Mouse (Mus musculus) forebrain, embryonic 10.5 days (tissue): Measurements from ENCODE around the gene Tns2. TPM values are rescaled to one million over a fixed set of nuclear protein-coding genes. Genes with fewer than 3 reads are reported as not detected.

Experiments
- DNase-seq: peaks from one replicate; pipeline ENCODE4 v3.0.0-alpha.2; 2017; ENCODE audit warnings: low spot score; ENCODE audit errors: extremely low spot score
- H3K27ac ChIP-seq: fragments of 300-500 bp; sonication (generic); 2 replicates; pipeline ENCODE4 v1.5.1; 2016; ENCODE audit warnings: mild to moderate bottlenecking
- H3K27me3 ChIP-seq: fragments of 300-500 bp; sonication (generic); 2 replicates; pipeline ENCODE4 v1.6.1; 2016; ENCODE audit warnings: mild to moderate bottlenecking; ENCODE audit not compliant: poor library complexity, severe bottlenecking
- H3K36me3 ChIP-seq: fragments of 300-500 bp; sonication (generic); replicated peaks from 2 replicates; pipeline ENCODE4 v1.6.1; 2016; ENCODE audit warnings: mild to moderate bottlenecking, moderate library complexity
- H3K4me1 ChIP-seq: fragments of 300-500 bp; sonication (generic); 2 replicates; pipeline ENCODE4 v1.6.1; 2016
- H3K4me3 ChIP-seq: fragments of 300-500 bp; sonication (generic); 2 replicates; pipeline ENCODE4 v1.5.1; 2016; ENCODE audit warnings: mild to moderate bottlenecking, moderate library complexity
- H3K9me3 ChIP-seq: fragments of 300-500 bp; sonication (generic); 2 replicates; pipeline ENCODE4 v1.6.1; 2016; ENCODE audit warnings: mild to moderate bottlenecking, moderate library complexity
- WGBS: fragments of 180-500 bp; shearing (Covaris S2); methylation state at CpG from one replicate; pipeline ENCODE4 v1.1.7; 2016; 5-methylcytosine and 5-hydroxymethylcytosine counted together
- polyA plus RNA-seq: library from polyadenylated mRNA; unstranded; fragments of >200 nt; fragmentation: Nextera tagmentation; extraction: Ambion mirVana; gene quantifications from 2 replicates; pipeline ENCODE4 v1.2.1, GENCODE M21; 2016

The Tns2 gene
- polyA plus RNA-seq, 1 experiment from 2014 or later, result 11.1 TPM

DNA sequence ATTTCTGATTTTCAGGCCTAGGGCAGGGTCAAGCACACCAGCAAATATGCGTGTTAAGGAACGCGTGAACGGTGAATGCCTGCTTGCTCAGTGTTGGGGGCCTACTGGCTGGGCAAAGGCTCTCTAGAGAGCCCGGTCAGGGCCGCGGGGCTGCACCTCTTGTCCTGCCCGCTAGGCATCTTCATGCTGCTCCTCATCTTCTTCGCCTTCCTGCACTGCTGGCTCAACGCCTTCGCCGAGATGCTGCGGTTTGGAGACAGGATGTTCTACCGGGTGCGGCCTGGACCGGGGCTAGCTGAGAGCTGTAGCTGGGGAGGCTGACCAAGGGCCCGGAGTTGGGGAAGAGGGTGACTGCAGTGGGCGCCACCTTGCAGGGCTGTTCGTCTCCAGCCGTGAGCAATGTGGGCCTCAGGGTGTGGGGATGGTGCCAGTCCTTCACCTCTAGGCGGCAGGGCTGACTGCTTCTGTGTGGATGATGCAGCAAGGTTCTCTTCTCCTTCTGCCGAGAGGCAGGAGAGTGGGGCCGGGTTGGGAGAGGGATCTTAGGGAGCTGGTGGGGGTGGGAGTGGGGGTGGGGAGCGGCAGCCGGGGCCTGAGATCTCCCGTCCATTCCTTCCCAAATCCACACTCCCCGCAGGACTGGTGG is 60.3 kb downstream of the Tns2 start:
- Histone ChIP-seq H3K4me1 (peaks cover 26% of the 10 kb centered on the region), H3K27me3 (0 out of 2 replicates have a peak, but pooled peaks cover 9% of the 10 kb centered on the region), H3K36me3 (no peaks in the 10 kb centered on the region), H3K27ac (no peak overlapping the region), H3K4me3 (no peak overlapping the region), H3K9me3 (no peaks in the 10 kb centered on the region)
- 62% methylated on average over 27 of the region's 27 CpGs for WGBS
- DNase-seq, result no peak

- Histone ChIP-seq H3K9me3 (no peaks in the 10 kb centered on the region), H3K4me1 (peaks cover 17% of the 10 kb centered on the region), H3K27ac (no peak overlapping the region), H3K4me3 (no peak overlapping the region), H3K27me3 (0 out of 2 replicates have a peak, but pooled peaks cover 9% of the 10 kb centered on the region), H3K36me3 (no peaks in the 10 kb centered on the region)
- WGBS, result 73% methylated on average over 3 of the region's 3 CpGs
- DNase-seq, result no peak
Observed at GRCm38 (mm10) chr15:102163900-102164693, 63.9 kb downstream of the Tns2 start.

DNA sequence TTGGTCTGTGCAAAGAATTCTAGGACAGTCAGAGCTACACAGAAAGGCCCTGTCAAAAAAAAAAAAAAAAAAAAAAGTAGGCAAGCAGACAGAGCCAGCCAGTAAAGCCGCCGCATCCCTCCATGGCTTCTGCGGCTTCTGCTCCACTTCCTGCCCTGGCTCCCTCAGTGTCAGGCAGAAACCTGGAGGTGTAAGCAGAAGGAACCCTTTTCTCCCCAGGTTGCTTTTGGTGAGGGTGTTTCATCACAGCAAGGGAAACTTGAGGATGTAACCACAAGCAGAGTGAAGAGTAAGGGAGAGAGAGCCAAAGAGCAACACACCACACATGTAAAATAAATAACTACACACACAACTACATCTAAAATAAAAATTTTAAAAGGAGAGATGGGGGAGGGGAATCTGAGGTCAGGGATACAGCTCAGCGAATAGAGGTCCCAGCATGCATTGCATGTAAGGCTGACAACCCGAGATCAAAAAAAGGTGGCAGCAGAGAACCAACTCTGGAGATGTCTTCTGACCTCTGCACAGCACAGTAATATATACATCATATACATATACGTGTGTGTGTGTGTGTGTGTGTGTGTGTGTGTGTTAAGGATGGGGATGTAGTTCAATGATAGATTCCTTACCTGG is 65.4 kb downstream of the Tns2 start:
- 0 out of 2 replicates have a peak, but pooled peaks cover 5% of the 10 kb centered on the region for H3K27me3 ChIP-seq
- DNase-seq, result no peak
- WGBS, result 67% methylated on average over 6 of the region's 6 CpGs
- H3K4me3 ChIP-seq, result no peak overlapping the region
- no peaks in the 10 kb centered on the region for H3K36me3 ChIP-seq
- no peak overlapping the region for H3K27ac ChIP-seq
- H3K4me1 ChIP-seq, result peaks cover 15% of the 10 kb centered on the region
- no peaks in the 10 kb centered on the region for H3K9me3 ChIP-seq

Other genes starting within 250 kb of the Tns2 start
- 0.71 and 1.2 TPM in 2 replicates for gene Krt1, start 249.6 kb upstream of the Tns2 start, polyA plus RNA-seq
- gene Krt77, start 230.7 kb upstream of the Tns2 start, polyA plus RNA-seq, result not detected in 2 replicates
- not detected in 2 replicates for gene Krt76, start 207.5 kb upstream of the Tns2 start, polyA plus RNA-seq
- not detected in 2 replicates for gene Krt4, start 175.7 kb upstream of the Tns2 start, polyA plus RNA-seq
- 0.09 and 0.12 TPM in 2 replicates for gene Krt79, start 160.1 kb upstream of the Tns2 start, polyA plus RNA-seq
- not detected in 2 replicates for gene Krt78, start 146.1 kb upstream of the Tns2 start, polyA plus RNA-seq
- gene Krt8, start 95.9 kb upstream of the Tns2 start, polyA plus RNA-seq, result 32.6 and 35.6 TPM in 2 replicates
- 34.4 and 37.1 TPM in 2 replicates for gene Krt18, start 72.2 kb upstream of the Tns2 start, polyA plus RNA-seq
- 140 and 143 TPM in 2 replicates for gene Eif4b, start 26.6 kb upstream of the Tns2 start, polyA plus RNA-seq
- 10.8 and 12.7 TPM in 2 replicates for gene Spryd3, start 35.8 kb downstream of the Tns2 start, polyA plus RNA-seq
- 0.14 and 0.17 TPM in 2 replicates for gene Igfbp6, start 43.9 kb downstream of the Tns2 start, polyA plus RNA-seq
- gene Soat2, start 50.1 kb downstream of the Tns2 start, polyA plus RNA-seq, result 0.09 TPM in 1 of 2 replicates, not detected in the other
- 71.7 and 72.7 TPM in 2 replicates for gene Zfp740, start 102.8 kb downstream of the Tns2 start, polyA plus RNA-seq
- gene Csad, start 104.3 kb downstream of the Tns2 start, polyA plus RNA-seq, result 36.0 and 39.9 TPM in 2 replicates
- 0.42 and 0.55 TPM in 2 replicates for gene Itgb7, start 131.5 kb downstream of the Tns2 start, polyA plus RNA-seq
- gene Rarg, start 157.1 kb downstream of the Tns2 start, polyA plus RNA-seq, result 27.5 and 31.3 TPM in 2 replicates
- 0.48 and 0.76 TPM in 2 replicates for gene Gm9918, start 170.2 kb downstream of the Tns2 start, polyA plus RNA-seq
- gene Mfsd5, start 179.0 kb downstream of the Tns2 start, polyA plus RNA-seq, result 64.2 and 66.8 TPM in 2 replicates
- gene Espl1, start 195.9 kb downstream of the Tns2 start, polyA plus RNA-seq, result 55.6 and 59.9 TPM in 2 replicates
- gene Pfdn5, start 225.7 kb downstream of the Tns2 start, polyA plus RNA-seq, result 311 and 331 TPM in 2 replicates
- gene Myg1, start 231.3 kb downstream of the Tns2 start, polyA plus RNA-seq, result 127 and 128 TPM in 2 replicates